Mouse (Mus musculus) midbrain, embryonic 14.5 days (tissue): ENCODE results near the gene Lpar5. TPM values are rescaled to one million over a fixed set of nuclear protein-coding genes. Genes with fewer than 3 reads are reported as not detected.
A peak's percentile ranks its signal among the peaks of the same experiment; 100 is the strongest.

Source experiments
- ATAC-seq: fragments of 200-750 bp; cut with Nextera tagmentation; 2 replicates; pipeline ENCODE4 v1.8.0; 2017; ENCODE audit warnings: moderate number of reproducible peaks, moderate library complexity; ENCODE audit not compliant: low FRiP score, low TSS enrichment
- DNase-seq: peaks from one replicate; pipeline ENCODE4 v3.0.0-alpha.2; 2015
- H3K27ac ChIP-seq: fragments of 300-500 bp; sonication (generic); replicated peaks from 2 replicates; pipeline ENCODE4 v1.5.1; 2014; ENCODE audit warnings: mild to moderate bottlenecking, low read depth, low read length, moderate library complexity
- H3K27me3 ChIP-seq: fragments of 300-500 bp; sonication (generic); 2 replicates; pipeline ENCODE4 v1.6.1; 2014; ENCODE audit warnings: low read length, control low read depth, mixed read lengths; ENCODE audit not compliant: control insufficient read depth, insufficient read depth
- H3K36me3 ChIP-seq: fragments of 300-500 bp; sonication (generic); 2 replicates; pipeline ENCODE4 v1.6.1; 2014; ENCODE audit warnings: low read length, control low read depth; ENCODE audit not compliant: control insufficient read depth, insufficient read depth
- H3K4me1 ChIP-seq: fragments of 300-500 bp; sonication (generic); 2 replicates; pipeline ENCODE4 v1.6.1; 2014; ENCODE audit warnings: mild to moderate bottlenecking, antibody characterized with exemption, low read length, control low read depth; ENCODE audit not compliant: control insufficient read depth, insufficient read depth
- H3K4me2 ChIP-seq: fragments of 300-500 bp; sonication (generic); 2 replicates; pipeline ENCODE4 v1.6.1; 2014; ENCODE audit warnings: mild to moderate bottlenecking, low read length, moderate library complexity
- H3K4me3 ChIP-seq: fragments of 300-500 bp; sonication (generic); replicated peaks from 2 replicates; pipeline ENCODE4 v1.5.1; 2014; ENCODE audit warnings: low read depth, low read length
- H3K9ac ChIP-seq: fragments of 300-500 bp; sonication (generic); replicated peaks from 2 replicates; pipeline ENCODE4 v1.6.1; 2014; ENCODE audit warnings: mild to moderate bottlenecking, low read length, moderate library complexity
- H3K9me3 ChIP-seq: fragments of 300-500 bp; sonication (generic); 2 replicates; pipeline ENCODE4 v1.6.1; 2016; ENCODE audit warnings: low read length, control low read depth, mixed read lengths; ENCODE audit not compliant: control insufficient read depth
- WGBS: fragments of 180-500 bp; shearing (Covaris S2); extraction: QIAGEN DNeasy Blood & Tissue Kit; methylation state at CpG from one replicate; pipeline ENCODE4 v1.1.7; 2014; 5-methylcytosine and 5-hydroxymethylcytosine counted together
- microRNA-seq: library from miRNA; unstranded; fragments of <30 nt; microRNA quantifications from one replicate; pipeline ENCODE4, GENCODE M21; 2016
- polyA plus RNA-seq: library from polyadenylated mRNA; unstranded; fragments of >200 nt; fragmentation: Nextera tagmentation; extraction: Ambion mirVana; gene quantifications from 2 replicates; pipeline ENCODE4 v1.2.1, GENCODE M21; 2014

Gene Lpar5
- polyA plus RNA-seq, 1 experiment from 2014 or later, result 0.45 TPM

DNA sequence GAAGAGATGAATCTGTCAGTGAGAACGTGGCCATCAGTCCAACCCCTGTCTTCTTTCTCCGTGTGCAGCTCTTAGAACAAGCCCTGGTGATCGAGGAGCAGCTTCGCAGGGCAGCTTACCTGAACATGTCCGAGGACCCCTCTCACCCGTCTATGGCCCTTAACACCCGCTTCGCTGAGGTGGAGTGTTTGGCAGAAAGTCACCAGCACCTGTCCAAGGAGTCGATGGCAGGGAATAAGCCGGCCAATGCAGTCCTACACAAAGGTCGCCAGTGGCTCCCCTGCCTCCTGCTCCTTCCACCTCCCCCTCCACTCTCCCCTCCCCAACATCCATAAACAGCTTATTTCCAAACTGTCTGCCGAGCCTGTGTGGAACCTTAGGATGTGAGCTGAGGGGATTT is 61.0 kb downstream of the Lpar5 start:
- DNase-seq (no peak), ATAC-seq (no peak)
- Histone ChIP-seq H3K27ac (no peak overlapping the region), H3K4me2 (no peak overlapping the region), H3K9ac (no peak overlapping the region), H3K9me3 (no peaks in the 10 kb centered on the region), H3K4me3 (no peak overlapping the region), H3K36me3 (peaks cover 76% of the 10 kb centered on the region), H3K4me1 (peaks cover 7% of the 10 kb centered on the region), H3K27me3 (no peaks in the 10 kb centered on the region)
- 92% methylated on average over 12 of the region's 12 CpGs for WGBS

DNA sequence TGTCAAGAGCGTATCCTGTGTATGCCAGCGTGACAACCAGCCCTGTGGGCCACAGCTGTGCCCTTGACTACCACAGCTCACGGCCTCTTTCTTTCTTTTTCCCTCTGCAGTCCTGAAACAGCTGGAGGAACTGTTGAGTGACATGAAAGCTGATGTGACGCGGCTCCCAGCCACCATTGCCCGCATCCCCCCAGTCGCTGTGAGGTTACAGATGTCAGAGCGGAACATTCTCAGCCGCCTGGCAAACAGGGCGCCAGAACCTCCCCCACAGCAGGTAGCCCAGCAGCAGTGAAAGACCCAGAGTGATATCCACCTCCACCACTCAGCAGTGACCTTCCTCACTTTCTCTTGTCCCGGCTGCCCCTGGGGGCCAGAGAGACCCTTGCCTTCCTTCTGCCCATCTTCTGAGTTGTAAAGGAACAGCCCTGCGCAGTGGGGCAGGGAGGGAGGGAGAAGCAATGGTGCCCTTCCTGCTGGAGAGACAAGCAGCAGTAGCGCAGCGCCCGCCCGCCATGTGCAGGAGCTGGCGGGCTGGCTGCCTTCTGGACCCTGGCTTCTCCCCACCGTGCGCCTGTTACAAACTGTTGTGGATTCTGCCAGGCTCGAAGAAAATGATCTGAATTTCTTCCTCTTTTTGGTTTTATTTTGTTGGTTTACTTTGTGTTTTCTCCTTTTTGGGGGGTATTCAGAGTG is 62.1 kb downstream of the Lpar5 start:
- ATAC-seq, result no peak
- no peak for DNase-seq
- no peak overlapping the region for H3K4me3 ChIP-seq
- H3K4me2 ChIP-seq, result no peak overlapping the region
- peaks cover 7% of the 10 kb centered on the region for H3K4me1 ChIP-seq
- 88% methylated on average over 20 of the region's 20 CpGs for WGBS
- no peak overlapping the region for H3K27ac ChIP-seq
- H3K36me3 ChIP-seq, result peaks cover 76% of the 10 kb centered on the region
- H3K27me3 ChIP-seq, result no peaks in the 10 kb centered on the region
- H3K9ac ChIP-seq, result no peak overlapping the region
- H3K9me3 ChIP-seq, result no peaks in the 10 kb centered on the region

DNA sequence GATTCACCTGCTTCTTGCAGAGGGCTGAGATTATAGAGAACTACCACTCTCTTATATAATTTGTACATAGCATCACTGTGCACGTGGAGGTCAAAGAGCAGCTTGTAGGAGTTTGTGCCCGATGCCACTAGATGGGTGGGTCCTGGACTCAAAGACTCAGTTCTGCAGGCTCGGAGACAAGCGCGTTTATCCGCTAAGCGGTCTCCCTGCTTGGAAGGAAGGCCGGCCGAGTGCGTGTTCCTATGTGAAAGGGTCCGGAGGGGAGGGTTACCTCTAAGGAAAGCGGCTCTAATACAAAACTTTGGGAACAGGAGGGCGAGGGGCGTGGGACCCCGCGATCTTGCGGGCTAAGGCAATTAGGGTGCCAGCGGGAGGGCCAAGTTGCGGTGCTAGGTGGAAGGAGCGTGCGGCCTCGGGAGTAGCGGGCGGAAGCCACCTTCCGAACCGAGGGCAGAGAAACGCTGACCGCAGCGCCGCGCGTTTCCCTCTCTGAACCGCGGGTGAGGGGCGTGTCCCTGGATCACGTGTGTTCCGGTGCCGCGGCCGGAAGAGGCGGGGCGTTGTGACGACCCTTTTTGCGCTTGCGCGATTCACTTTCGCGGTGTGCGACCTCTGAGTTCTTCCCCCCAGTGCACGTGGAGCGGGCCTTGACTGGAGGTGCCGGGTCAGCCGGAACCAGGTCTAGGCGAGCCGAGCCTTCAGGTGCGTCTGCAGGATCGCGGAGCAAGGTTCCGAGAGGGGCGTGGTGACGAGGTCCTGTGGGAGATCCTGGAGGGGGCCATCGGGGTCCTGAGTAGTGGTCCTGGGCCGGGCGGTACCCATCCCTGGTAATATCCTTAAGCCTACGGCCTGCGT is 63.8 kb downstream of the Lpar5 start, which contains the start of gene Nop2:
Gene Nop2 (plus strand): TSS at position 608 of the 855 bp plus-strand sequence.
- peak; percentile 93 for ATAC-seq
- peak within 1 kb of the TSS; percentile 88 for H3K4me3 ChIP-seq
- peak within 1 kb of the TSS; percentile 79 for H3K9ac ChIP-seq
- H3K4me2 ChIP-seq, result peak within 1 kb of the TSS; percentile 92
- H3K27ac ChIP-seq, result peak within 1 kb of the TSS; percentile 81
- no peaks in the 10 kb centered on the region for H3K27me3 ChIP-seq
- no peaks in the 10 kb centered on the region for H3K9me3 ChIP-seq
- H3K36me3 ChIP-seq, result peaks cover 73% of the 10 kb centered on the region
- peak; percentile 98 for DNase-seq
- WGBS, result under 1% methylated on average over 66 of the region's 66 CpGs
- H3K4me1 ChIP-seq, result peaks cover 7% of the 10 kb centered on the region

Small RNA genes lying within 50 kb of the gene (microRNA-seq; reads per million reads assigned to microRNA genes)
- not detected for gene Mir7045

Other genes starting within 250 kb of the Lpar5 start
- gene Usp5, start 238.4 kb upstream of the Lpar5 start, polyA plus RNA-seq, result 184 and 191 TPM in 2 replicates
- gene Cdca3, start 238.4 kb upstream of the Lpar5 start, polyA plus RNA-seq, result 25.0 and 43.7 TPM in 2 replicates
- gene Gnb3, start 227.6 kb upstream of the Lpar5 start, polyA plus RNA-seq, result 1.7 and 4.5 TPM in 2 replicates
- gene P3h3, start 210.2 kb upstream of the Lpar5 start, polyA plus RNA-seq, result 13.9 and 15.7 TPM in 2 replicates
- 14.7 and 34.9 TPM in 2 replicates for gene Gpr162, start 203.9 kb upstream of the Lpar5 start, polyA plus RNA-seq
- 0.11 and 0.27 TPM in 2 replicates for gene Cd4, start 179.7 kb upstream of the Lpar5 start, polyA plus RNA-seq
- 3.3 and 3.5 TPM in 2 replicates for gene Lag3, start 156.2 kb upstream of the Lpar5 start, polyA plus RNA-seq
- 749 and 823 TPM in 2 replicates for gene Ptms, start 147.8 kb upstream of the Lpar5 start, polyA plus RNA-seq
- 535 and 570 TPM in 2 replicates for gene Mlf2, start 136.5 kb upstream of the Lpar5 start, polyA plus RNA-seq
- gene Cops7a, start 102.4 kb upstream of the Lpar5 start, polyA plus RNA-seq, result 85.6 and 85.9 TPM in 2 replicates
- gene Pianp, start 71.2 kb upstream of the Lpar5 start, polyA plus RNA-seq, result 43.2 and 57.1 TPM in 2 replicates
- 13.7 and 16.2 TPM in 2 replicates for gene Zfp384, start 58.8 kb upstream of the Lpar5 start, polyA plus RNA-seq
- 132 and 144 TPM in 2 replicates for gene Ing4, start 28.2 kb upstream of the Lpar5 start, polyA plus RNA-seq
- gene Acrbp, start 18.2 kb upstream of the Lpar5 start, polyA plus RNA-seq, result 16.3 and 16.7 TPM in 2 replicates
- 70.7 and 90.6 TPM in 2 replicates for gene Chd4, start 28.1 kb downstream of the Lpar5 start, polyA plus RNA-seq
- gene Nop2, start 64.0 kb downstream of the Lpar5 start, polyA plus RNA-seq, result 42.7 and 46.3 TPM in 2 replicates
- gene Iffo1, start 77.3 kb downstream of the Lpar5 start, polyA plus RNA-seq, result 15.8 and 18.2 TPM in 2 replicates
- gene Gapdh, start 98.5 kb downstream of the Lpar5 start, polyA plus RNA-seq, result 1,501 and 1,547 TPM in 2 replicates
- gene Ncapd2, start 123.8 kb downstream of the Lpar5 start, polyA plus RNA-seq, result 40.6 and 50.3 TPM in 2 replicates
- 128 and 141 TPM in 2 replicates for gene Mrpl51, start 123.9 kb downstream of the Lpar5 start, polyA plus RNA-seq
- gene Vamp1, start 147.6 kb downstream of the Lpar5 start, polyA plus RNA-seq, result 5.5 and 10.6 TPM in 2 replicates
- gene Tapbpl, start 163.9 kb downstream of the Lpar5 start, polyA plus RNA-seq, result 3.0 and 3.3 TPM in 2 replicates
- 1.1 and 1.9 TPM in 2 replicates for gene Cd27, start 169.1 kb downstream of the Lpar5 start, polyA plus RNA-seq
- not detected in 2 replicates for gene Tuba3a, start 218.1 kb downstream of the Lpar5 start, polyA plus RNA-seq
- gene Ltbr, start 246.0 kb downstream of the Lpar5 start, polyA plus RNA-seq, result 10.2 and 13.9 TPM in 2 replicates